Mouse (Mus musculus): Measurements from ENCODE around the gene Sf3b2. TPM values are rescaled to one million over a fixed set of nuclear protein-coding genes. Genes with fewer than 3 reads are reported as not detected.
"Not testable (repeated sequence)": the region's sequence is repeated elsewhere in the genome, so short reads cannot be mapped to it uniquely, and the experiment has no call there.

Sf3b2 gene
- polyA plus RNA-seq, 1 experiment from 2014 or later = 405 TPM

DNA sequence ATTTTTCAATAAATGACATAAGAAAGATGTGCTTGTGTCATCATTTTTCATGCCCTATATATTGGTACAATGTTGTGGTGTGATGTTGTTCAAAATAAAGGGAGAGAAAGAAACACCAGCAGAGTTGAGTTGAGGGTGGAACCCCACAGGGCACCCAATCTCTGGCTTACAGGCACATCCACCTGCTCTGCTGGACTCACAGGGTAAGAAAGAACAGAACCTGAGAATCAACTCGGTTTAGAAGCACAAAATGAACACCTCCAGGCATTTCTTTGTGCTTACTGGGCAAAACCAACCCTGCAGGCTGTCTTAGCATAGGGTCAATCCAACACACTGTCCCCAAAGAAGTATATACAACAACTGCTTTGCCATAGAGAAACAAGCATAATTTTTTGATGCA is 23.8 kb downstream of the Sf3b2 start:
- H3K27ac ChIP-seq (replicated peaks; ENCODE audit: low read depth, low read length) = no peak overlapping the region
- no peak for ATAC-seq (ENCODE audit: insufficient number of reproducible peaks, low FRiP score, low TSS enrichment, low read depth)
- H3K9me3 ChIP-seq (ENCODE audit: control insufficient read depth, low read length) = no peaks in the 10 kb centered on the region
- peaks cover 14% of the 10 kb centered on the region for H3K4me1 ChIP-seq (ENCODE audit: control insufficient read depth, insufficient read depth, low read length)
- H3K27me3 ChIP-seq (ENCODE audit: control insufficient read depth, insufficient read depth, low read length) = no peaks in the 10 kb centered on the region
- no peak for DNase-seq (ENCODE audit: low spot score)
- no peak overlapping the region for H3K9ac ChIP-seq (ENCODE audit: low read length)
- H3K36me3 ChIP-seq (ENCODE audit: control insufficient read depth, insufficient read depth, low read length) = peaks cover 11% of the 10 kb centered on the region
- peak overlapping the region; percentile 88 for H3K4me2 ChIP-seq (ENCODE audit: low read depth, severe bottlenecking)
- WGBS = 68% methylated on average over 1 of the region's 1 CpGs
- H3K4me3 ChIP-seq (ENCODE audit: low read depth, low read length) = peak overlapping the region; percentile 85

- Histone ChIP-seq H3K4me1 (ENCODE audit: control insufficient read depth, insufficient read depth, low read length) (peaks cover 14% of the 10 kb centered on the region), H3K4me3 (ENCODE audit: low read depth, low read length) (no peak overlapping the region), H3K9me3 (ENCODE audit: control insufficient read depth, low read length) (no peaks in the 10 kb centered on the region), H3K27ac (replicated peaks; ENCODE audit: low read depth, low read length) (no peak overlapping the region), H3K4me2 (ENCODE audit: low read depth, severe bottlenecking) (no peak overlapping the region), H3K36me3 (ENCODE audit: control insufficient read depth, insufficient read depth, low read length) (peaks cover 4% of the 10 kb centered on the region; the same call in 1 of the 2 replicates), H3K9ac (ENCODE audit: low read length) (no peak overlapping the region), H3K27me3 (ENCODE audit: control insufficient read depth, insufficient read depth, low read length) (no peaks in the 10 kb centered on the region)
- 89% methylated on average over 5 of the region's 5 CpGs for WGBS
- ATAC-seq (ENCODE audit: insufficient number of reproducible peaks, low FRiP score, low TSS enrichment, low read depth) (no peak), DNase-seq (ENCODE audit: low spot score) (no peak)
Measured at GRCm38 (mm10) chr19:5269392-5269791, 25.9 kb downstream of the Sf3b2 start.

DNA sequence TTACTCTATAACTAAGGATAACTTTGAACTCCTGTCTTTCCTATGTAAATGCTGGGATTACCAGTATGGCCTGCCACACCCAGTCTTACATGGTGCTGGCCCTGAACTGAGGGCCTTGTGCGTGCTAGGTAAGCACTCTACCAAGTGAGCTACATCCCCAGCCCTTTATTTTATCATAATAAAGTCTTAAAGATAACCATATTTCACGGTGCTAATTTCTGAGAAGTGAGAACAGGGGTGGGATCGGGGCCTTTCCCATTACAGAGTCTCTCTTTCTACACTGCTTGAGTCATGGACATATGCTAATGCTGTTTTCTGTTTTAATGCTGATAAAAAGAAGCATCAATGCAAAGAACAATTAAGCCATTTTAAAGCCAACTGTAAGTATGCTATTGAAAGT is 26.4 kb downstream of the Sf3b2 start:
- Histone ChIP-seq H3K9me3 (ENCODE audit: control insufficient read depth, low read length) (no peaks in the 10 kb centered on the region), H3K4me2 (ENCODE audit: low read depth, severe bottlenecking) (no peak overlapping the region), H3K36me3 (ENCODE audit: control insufficient read depth, insufficient read depth, low read length) (peaks cover 2% of the 10 kb centered on the region; the same call in 1 of the 2 replicates), H3K27me3 (ENCODE audit: control insufficient read depth, insufficient read depth, low read length) (no peaks in the 10 kb centered on the region), H3K4me1 (ENCODE audit: control insufficient read depth, insufficient read depth, low read length) (peaks cover 12% of the 10 kb centered on the region), H3K4me3 (ENCODE audit: low read depth, low read length) (no peak overlapping the region), H3K9ac (ENCODE audit: low read length) (no peak overlapping the region), H3K27ac (replicated peaks; ENCODE audit: low read depth, low read length) (no peak overlapping the region)
- no peak for ATAC-seq (ENCODE audit: insufficient number of reproducible peaks, low FRiP score, low TSS enrichment, low read depth)
- WGBS = 86% methylated on average over 3 of the region's 3 CpGs
- DNase-seq (ENCODE audit: low spot score) = no peak

- Histone ChIP-seq H3K4me2 (ENCODE audit: low read depth, severe bottlenecking) (no peak overlapping the region), H3K36me3 (ENCODE audit: control insufficient read depth, insufficient read depth, low read length) (no peaks in the 10 kb centered on the region)
- ATAC-seq (ENCODE audit: insufficient number of reproducible peaks, low FRiP score, low TSS enrichment, low read depth) = no peak
Measured at GRCm38 (mm10) chr19:5268017-5268416, 27.2 kb downstream of the Sf3b2 start.

DNA sequence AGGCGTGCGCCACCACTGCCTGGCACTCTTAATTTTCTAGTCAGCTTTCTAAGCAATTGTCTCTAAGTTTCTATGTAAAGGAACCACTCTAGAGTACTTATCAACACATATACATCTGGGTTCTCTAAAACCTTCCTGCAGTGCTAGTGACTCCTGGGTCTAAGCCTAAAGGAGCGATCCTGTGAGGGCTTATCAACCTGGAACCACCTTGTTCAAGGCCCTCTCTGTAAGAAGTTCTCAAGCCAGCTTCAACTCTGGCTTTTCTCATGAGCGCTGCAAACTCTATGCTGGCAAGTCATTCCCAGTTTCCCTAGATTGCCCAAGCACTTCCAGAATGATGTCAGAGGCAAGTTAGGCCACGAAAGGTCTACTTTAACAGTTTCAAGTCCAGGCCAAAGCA is 28.2 kb downstream of the Sf3b2 start:
- no peak overlapping the region for H3K4me3 ChIP-seq (ENCODE audit: low read depth, low read length)
- WGBS = 92% methylated on average over 5 of the region's 5 CpGs
- no peak for DNase-seq (ENCODE audit: low spot score)
- H3K27ac ChIP-seq (replicated peaks; ENCODE audit: low read depth, low read length) = no peak overlapping the region
- no peak overlapping the region for H3K4me2 ChIP-seq (ENCODE audit: low read depth, severe bottlenecking)
- H3K36me3 ChIP-seq (ENCODE audit: control insufficient read depth, insufficient read depth, low read length) = no peaks in the 10 kb centered on the region
- H3K9me3 ChIP-seq (ENCODE audit: control insufficient read depth, low read length) = no peaks in the 10 kb centered on the region
- H3K4me1 ChIP-seq (ENCODE audit: control insufficient read depth, insufficient read depth, low read length) = peaks cover 9% of the 10 kb centered on the region
- no peaks in the 10 kb centered on the region for H3K27me3 ChIP-seq (ENCODE audit: control insufficient read depth, insufficient read depth, low read length)
- H3K9ac ChIP-seq (ENCODE audit: low read length) = no peak overlapping the region
- ATAC-seq (ENCODE audit: insufficient number of reproducible peaks, low FRiP score, low TSS enrichment, low read depth) = no peak

More at GRCm38 (mm10) chr19:5268017-5268416, 27.2 kb downstream of the Sf3b2 start:
- H3K27me3 ChIP-seq (ENCODE audit: control insufficient read depth, insufficient read depth, low read length) = no peaks in the 10 kb centered on the region
- no peak overlapping the region for H3K9ac ChIP-seq (ENCODE audit: low read length)
- H3K4me1 ChIP-seq (ENCODE audit: control insufficient read depth, insufficient read depth, low read length) = peaks cover 11% of the 10 kb centered on the region
- H3K4me3 ChIP-seq (ENCODE audit: low read depth, low read length) = no peak overlapping the region
- H3K27ac ChIP-seq (replicated peaks; ENCODE audit: low read depth, low read length) = no peak overlapping the region
- no peak for DNase-seq (ENCODE audit: low spot score)
- H3K9me3 ChIP-seq (ENCODE audit: control insufficient read depth, low read length) = no peaks in the 10 kb centered on the region

DNA sequence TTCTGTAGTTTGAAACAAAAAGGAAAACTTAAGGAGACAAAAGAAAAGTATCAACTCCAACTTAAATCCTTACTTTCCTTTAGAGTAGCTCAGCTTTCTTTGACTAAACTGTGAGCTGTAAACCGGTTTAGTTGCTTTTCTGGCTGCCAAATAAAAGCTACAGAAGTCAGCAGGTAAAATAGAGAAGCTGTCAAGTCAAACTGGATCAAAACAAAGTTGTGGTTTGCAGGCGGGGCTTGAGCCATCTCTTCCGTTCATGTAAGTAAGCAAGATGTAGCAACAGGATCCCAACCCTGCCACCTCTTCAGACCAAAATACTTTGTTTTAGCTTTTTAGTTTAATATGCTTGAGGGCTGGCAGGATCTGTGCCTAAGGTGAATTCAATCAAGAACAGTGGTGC is 38.1 kb downstream of the Sf3b2 start:
- Histone ChIP-seq H3K4me3 (ENCODE audit: low read depth, low read length) (no peak overlapping the region), H3K9me3 (ENCODE audit: control insufficient read depth, low read length) (no peaks in the 10 kb centered on the region), H3K27me3 (ENCODE audit: control insufficient read depth, insufficient read depth, low read length) (no peaks in the 10 kb centered on the region), H3K27ac (replicated peaks; ENCODE audit: low read depth, low read length) (no peak overlapping the region), H3K4me2 (ENCODE audit: low read depth, severe bottlenecking) (no peak overlapping the region), H3K4me1 (ENCODE audit: control insufficient read depth, insufficient read depth, low read length) (no peaks in the 10 kb centered on the region), H3K9ac (ENCODE audit: low read length) (no peak overlapping the region), H3K36me3 (ENCODE audit: control insufficient read depth, insufficient read depth, low read length) (no peaks in the 10 kb centered on the region; the same call in 1 of the 2 replicates)
- ATAC-seq (ENCODE audit: insufficient number of reproducible peaks, low FRiP score, low TSS enrichment, low read depth) = no peak
- no peak for DNase-seq (ENCODE audit: low spot score)
- 49% methylated on average over 3 of the region's 3 CpGs for WGBS

- H3K9ac ChIP-seq (ENCODE audit: low read length); DNase-seq (ENCODE audit: low spot score); H3K36me3 ChIP-seq (ENCODE audit: control insufficient read depth, insufficient read depth, low read length); ATAC-seq (ENCODE audit: insufficient number of reproducible peaks, low FRiP score, low TSS enrichment, low read depth); H3K4me3 ChIP-seq (ENCODE audit: low read depth, low read length); H3K27ac ChIP-seq (replicated peaks; ENCODE audit: low read depth, low read length); H3K27me3 ChIP-seq (ENCODE audit: control insufficient read depth, insufficient read depth, low read length); H3K9me3 ChIP-seq (ENCODE audit: control insufficient read depth, low read length); H3K4me1 ChIP-seq (ENCODE audit: control insufficient read depth, insufficient read depth, low read length); H3K4me2 ChIP-seq (ENCODE audit: low read depth, severe bottlenecking): not testable (repeated sequence)
- WGBS = 95% methylated on average over 1 of the region's 1 CpGs
Measured at GRCm38 (mm10) chr19:5236981-5237380, 58.3 kb downstream of the Sf3b2 start.

DNA sequence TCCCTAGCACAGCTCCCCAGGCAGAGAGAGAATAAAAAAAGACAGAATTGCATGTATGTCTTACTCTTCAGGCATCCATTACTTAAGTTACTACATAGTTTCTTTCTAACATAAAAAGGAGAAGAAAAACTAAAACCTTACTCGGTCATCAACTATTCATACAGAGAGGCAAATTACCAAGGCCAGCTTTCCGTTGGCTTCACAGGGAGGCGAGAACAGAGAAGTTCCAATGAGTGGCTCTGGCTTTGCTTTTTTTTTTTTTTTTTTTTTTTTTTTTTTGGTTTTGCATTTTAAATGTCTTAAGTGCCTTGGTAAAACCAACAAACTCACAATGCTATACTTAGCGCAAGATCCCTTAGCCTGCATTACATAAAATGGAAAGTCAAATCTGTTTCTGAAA is 62.6 kb downstream of the Sf3b2 start:
- no peak overlapping the region for H3K4me3 ChIP-seq (ENCODE audit: low read depth, low read length)
- no peak overlapping the region for H3K27ac ChIP-seq (replicated peaks; ENCODE audit: low read depth, low read length)
- H3K9ac ChIP-seq (ENCODE audit: low read length) = no peak overlapping the region
- H3K4me1 ChIP-seq (ENCODE audit: control insufficient read depth, insufficient read depth, low read length) = no peaks in the 10 kb centered on the region
- ATAC-seq (ENCODE audit: insufficient number of reproducible peaks, low FRiP score, low TSS enrichment, low read depth) (no peak), DNase-seq (ENCODE audit: low spot score) (no peak)
- H3K27me3 ChIP-seq (ENCODE audit: control insufficient read depth, insufficient read depth, low read length) = no peaks in the 10 kb centered on the region
- H3K36me3 ChIP-seq (ENCODE audit: control insufficient read depth, insufficient read depth, low read length) = no peaks in the 10 kb centered on the region
- H3K4me2 ChIP-seq (ENCODE audit: low read depth, severe bottlenecking) = no peak overlapping the region
- WGBS = 89% methylated on average over 4 of the region's 4 CpGs
- no peaks in the 10 kb centered on the region for H3K9me3 ChIP-seq (ENCODE audit: control insufficient read depth, low read length)

GRCm38 (mm10) chr19:5230110-5230509 is 65.1 kb downstream of the Sf3b2 start:
- Histone ChIP-seq H3K4me1 (ENCODE audit: control insufficient read depth, insufficient read depth, low read length) (no peaks in the 10 kb centered on the region), H3K9me3 (ENCODE audit: control insufficient read depth, low read length) (no peaks in the 10 kb centered on the region), H3K9ac (ENCODE audit: low read length) (no peak overlapping the region), H3K36me3 (ENCODE audit: control insufficient read depth, insufficient read depth, low read length) (no peaks in the 10 kb centered on the region), H3K4me3 (ENCODE audit: low read depth, low read length) (no peak overlapping the region), H3K27me3 (ENCODE audit: control insufficient read depth, insufficient read depth, low read length) (no peaks in the 10 kb centered on the region), H3K27ac (replicated peaks; ENCODE audit: low read depth, low read length) (no peak overlapping the region), H3K4me2 (ENCODE audit: low read depth, severe bottlenecking) (no peak overlapping the region)
- no peak for ATAC-seq (ENCODE audit: insufficient number of reproducible peaks, low FRiP score, low TSS enrichment, low read depth)
- DNase-seq (ENCODE audit: low spot score) = no peak
- 89% methylated on average over 2 of the region's 2 CpGs for WGBS
